Mouse (Mus musculus): ENCODE data around the gene Gen1. TPM values are rescaled to one million over a fixed set of nuclear protein-coding genes. Genes with fewer than 3 reads are reported as not detected.

The Gen1 gene
- polyA plus RNA-seq, 1 experiment from 2014 or later, result 9.2 TPM

- Histone ChIP-seq H3K27me3 (no peaks in the 10 kb centered on the region), H3K4me3 (peak overlapping the region; percentile 72), H3K9me3 (replicated peaks) (no peaks in the 10 kb centered on the region), H3K4me1 (peaks cover 37% of the 10 kb centered on the region), H3K27ac (peak overlapping the region; percentile 85; the same call in 1 of the 2 replicates), H3K4me2 (peak overlapping the region; percentile 75), H3K36me3 (ENCODE audit: poor library complexity, severe bottlenecking) (no peaks in the 10 kb centered on the region), H3K9ac (peak overlapping the region; percentile 88)
- ATAC-seq, result no peak
- WGBS, result 6% methylated on average over 4 of the region's 4 CpGs
Measured at GRCm38 (mm10) chr12:11267030-11267429, 1.4 kb upstream of the Gen1 start.

DNA sequence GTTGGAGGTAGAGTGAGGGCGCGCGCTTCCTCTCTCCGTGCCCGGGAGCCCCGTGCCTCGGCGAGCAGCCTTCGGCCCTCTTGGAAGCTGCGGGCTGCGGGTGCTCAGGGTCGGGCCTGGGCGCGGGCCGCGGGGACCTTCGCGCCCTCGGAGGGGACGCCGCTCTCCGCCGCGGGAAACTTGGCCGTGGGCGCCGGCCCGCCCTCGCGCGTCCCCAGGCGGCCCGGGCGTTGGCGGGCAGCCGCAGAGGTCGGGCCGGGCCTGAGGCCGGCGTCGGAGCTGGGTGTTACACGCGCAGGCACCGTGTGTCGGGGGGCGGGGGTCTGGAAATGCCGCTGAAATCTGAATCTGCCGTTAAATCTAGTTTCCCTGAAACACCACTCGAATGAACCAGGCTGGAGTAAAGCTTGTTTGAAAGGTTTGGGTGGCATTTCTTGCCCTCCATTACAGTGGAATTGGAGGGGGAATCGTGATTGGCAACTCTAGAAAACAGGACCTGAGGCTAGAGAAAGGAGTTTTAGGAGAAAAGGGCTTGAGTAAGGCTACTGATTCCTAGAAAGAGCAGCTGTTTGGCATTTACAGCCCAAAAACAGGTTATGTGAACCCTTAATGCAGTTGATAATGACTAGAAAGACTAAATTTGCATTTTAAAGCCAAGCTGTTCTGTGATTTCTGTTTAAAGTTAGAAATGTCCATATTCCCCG, 833 bp upstream of the Gen1 start:
- peaks cover 37% of the 10 kb centered on the region for H3K4me1 ChIP-seq
- WGBS, result 1% methylated on average over 51 of the region's 51 CpGs
- peak; percentile 70 for ATAC-seq
- no peaks in the 10 kb centered on the region for H3K36me3 ChIP-seq (ENCODE audit: poor library complexity, severe bottlenecking)
- H3K4me3 ChIP-seq, result peak overlapping the region; percentile 72
- H3K4me2 ChIP-seq, result peak overlapping the region; percentile 75
- H3K27ac ChIP-seq, result peak overlapping the region; percentile 85
- no peaks in the 10 kb centered on the region for H3K9me3 ChIP-seq (replicated peaks)
- H3K9ac ChIP-seq, result peak overlapping the region; percentile 88
- no peaks in the 10 kb centered on the region for H3K27me3 ChIP-seq

GRCm38 (mm10) chr12:11264895-11265294, 706 bp downstream of the Gen1 start:
- H3K4me2 ChIP-seq, result peak overlapping the region; percentile 75
- 4% methylated on average over 13 of the region's 13 CpGs for WGBS
- peaks cover 37% of the 10 kb centered on the region for H3K4me1 ChIP-seq
- H3K4me3 ChIP-seq, result peak overlapping the region; percentile 72
- ATAC-seq, result no peak
- peak overlapping the region; percentile 85; the same call in 1 of the 2 replicates for H3K27ac ChIP-seq
- no peaks in the 10 kb centered on the region for H3K27me3 ChIP-seq
- H3K9me3 ChIP-seq (replicated peaks), result no peaks in the 10 kb centered on the region
- peak overlapping the region; percentile 88 for H3K9ac ChIP-seq
- H3K36me3 ChIP-seq (ENCODE audit: poor library complexity, severe bottlenecking), result no peaks in the 10 kb centered on the region

DNA sequence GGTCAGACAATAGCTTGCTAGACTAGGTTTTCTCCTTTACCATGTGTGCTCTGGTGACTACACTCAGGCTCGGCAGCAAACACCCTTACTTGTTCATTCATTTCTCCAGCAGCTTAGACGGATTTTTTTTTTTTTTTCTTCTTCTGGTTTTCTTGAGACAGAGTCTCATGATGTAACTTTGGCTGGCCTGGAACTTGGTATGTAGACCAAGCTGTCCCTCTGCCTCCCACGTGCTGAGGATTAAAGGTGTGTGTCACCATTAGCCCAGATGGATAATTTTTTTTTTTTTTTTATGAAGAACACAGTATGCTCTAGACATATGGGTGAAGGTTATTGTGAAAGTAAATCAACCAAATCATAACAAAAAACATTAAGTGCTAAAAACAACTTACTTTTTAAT, 15.3 kb downstream of the Gen1 start:
- ATAC-seq, result no peak
- Histone ChIP-seq H3K27me3 (no peaks in the 10 kb centered on the region), H3K4me1 (no peaks in the 10 kb centered on the region), H3K9ac (no peak overlapping the region), H3K36me3 (ENCODE audit: poor library complexity, severe bottlenecking) (peaks cover 21% of the 10 kb centered on the region), H3K4me2 (no peak overlapping the region), H3K4me3 (no peak overlapping the region), H3K27ac (no peak overlapping the region), H3K9me3 (replicated peaks) (no peaks in the 10 kb centered on the region)
- 75% methylated on average over 3 of the region's 3 CpGs for WGBS

- no peak overlapping the region for H3K27ac ChIP-seq
- WGBS, result 100% methylated on average over 1 of the region's 1 CpGs
- no peak overlapping the region for H3K4me2 ChIP-seq
- H3K36me3 ChIP-seq (ENCODE audit: poor library complexity, severe bottlenecking), result peaks cover 26% of the 10 kb centered on the region
- H3K9me3 ChIP-seq (replicated peaks), result no peaks in the 10 kb centered on the region
- H3K27me3 ChIP-seq, result no peaks in the 10 kb centered on the region
- no peak overlapping the region for H3K9ac ChIP-seq
- ATAC-seq, result no peak
- H3K4me3 ChIP-seq, result no peak overlapping the region
- H3K4me1 ChIP-seq, result no peaks in the 10 kb centered on the region
Measured at GRCm38 (mm10) chr12:11247460-11247859, 18.1 kb downstream of the Gen1 start.

GRCm38 (mm10) chr12:11235996-11236395, 29.6 kb downstream of the Gen1 start:
- 83% methylated on average over 2 of the region's 2 CpGs for WGBS
- no peaks in the 10 kb centered on the region for H3K36me3 ChIP-seq (ENCODE audit: poor library complexity, severe bottlenecking)
- no peak for ATAC-seq
- no peaks in the 10 kb centered on the region for H3K9me3 ChIP-seq (replicated peaks)
- H3K9ac ChIP-seq, result no peak overlapping the region
- H3K4me2 ChIP-seq, result no peak overlapping the region
- H3K4me1 ChIP-seq, result no peaks in the 10 kb centered on the region
- H3K27ac ChIP-seq, result no peak overlapping the region
- H3K4me3 ChIP-seq, result no peak overlapping the region
- no peaks in the 10 kb centered on the region for H3K27me3 ChIP-seq

- Histone ChIP-seq H3K9ac (no peak overlapping the region), H3K36me3 (ENCODE audit: poor library complexity, severe bottlenecking) (no peaks in the 10 kb centered on the region), H3K27ac (no peak overlapping the region), H3K4me1 (no peaks in the 10 kb centered on the region), H3K9me3 (replicated peaks) (no peaks in the 10 kb centered on the region), H3K27me3 (no peaks in the 10 kb centered on the region), H3K4me2 (no peak overlapping the region), H3K4me3 (no peak overlapping the region)
- 67% methylated on average over 2 of the region's 2 CpGs for WGBS
- no peak for ATAC-seq
Measured at GRCm38 (mm10) chr12:11230267-11230666, 35.3 kb downstream of the Gen1 start.

GRCm38 (mm10) chr12:11226529-11227268, 38.9 kb downstream of the Gen1 start:
- H3K4me3 ChIP-seq, result no peak overlapping the region

DNA sequence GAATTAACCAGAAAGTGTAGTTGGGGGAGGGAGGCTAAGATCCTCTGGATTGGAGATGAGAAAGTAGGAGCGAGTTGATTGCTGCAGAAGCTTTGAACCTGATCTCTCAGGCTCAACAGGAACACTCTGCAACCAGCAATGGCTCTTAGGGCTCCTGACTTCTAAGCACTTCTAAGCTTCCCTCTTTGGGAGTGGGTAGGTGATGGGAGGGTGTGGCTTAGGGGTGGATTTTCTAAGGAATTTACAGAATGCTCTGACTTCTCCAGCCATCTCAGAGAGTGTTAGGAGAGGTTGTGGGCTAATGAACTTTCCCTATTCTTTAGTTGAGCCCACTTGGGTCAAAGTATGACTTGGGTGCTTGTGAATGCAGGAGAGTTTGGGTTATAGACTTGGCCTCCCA, 39.5 kb downstream of the Gen1 start:
- 57% methylated on average over 1 of the region's 1 CpGs for WGBS

More at GRCm38 (mm10) chr12:11226529-11227268, 38.9 kb downstream of the Gen1 start:
- no peaks in the 10 kb centered on the region for H3K36me3 ChIP-seq (ENCODE audit: poor library complexity, severe bottlenecking)
- H3K9me3 ChIP-seq (replicated peaks), result no peaks in the 10 kb centered on the region
- no peak overlapping the region for H3K4me2 ChIP-seq
- 87% methylated on average over 5 of the region's 5 CpGs for WGBS
- H3K27ac ChIP-seq, result no peak overlapping the region
- no peak overlapping the region for H3K9ac ChIP-seq
- no peak for ATAC-seq
- H3K27me3 ChIP-seq, result no peaks in the 10 kb centered on the region
- peaks cover 9% of the 10 kb centered on the region for H3K4me1 ChIP-seq

DNA sequence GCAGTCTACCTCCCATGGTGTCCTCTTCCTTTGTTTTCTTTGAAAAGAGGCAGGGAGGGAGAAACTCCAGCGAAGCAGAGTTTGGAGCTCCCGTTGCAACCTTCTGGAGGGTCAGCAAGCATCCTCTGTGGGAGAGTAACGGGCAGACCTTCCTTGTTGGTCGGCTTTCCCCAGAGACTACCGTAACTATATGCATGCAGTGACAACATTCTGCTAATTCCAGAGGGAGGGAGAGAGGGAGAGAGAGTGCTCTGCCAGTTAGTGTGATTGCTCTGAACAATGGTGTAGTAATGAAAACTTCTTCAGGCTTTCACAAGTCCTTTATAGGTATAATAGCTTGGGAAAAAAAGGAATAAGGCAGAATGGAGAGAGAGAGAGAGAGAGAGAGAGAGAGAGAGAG, 40.9 kb downstream of the Gen1 start:
- ATAC-seq, result no peak
- Histone ChIP-seq H3K27me3 (no peaks in the 10 kb centered on the region), H3K4me2 (no peak overlapping the region), H3K4me1 (peaks cover 17% of the 10 kb centered on the region), H3K9ac (no peak overlapping the region), H3K9me3 (replicated peaks) (no peaks in the 10 kb centered on the region), H3K36me3 (ENCODE audit: poor library complexity, severe bottlenecking) (no peaks in the 10 kb centered on the region), H3K4me3 (no peak overlapping the region), H3K27ac (no peak overlapping the region)
- 5% methylated on average over 5 of the region's 5 CpGs for WGBS

More for the DNA sequence above, 39.5 kb downstream of the Gen1 start:
- no peak for ATAC-seq
- Histone ChIP-seq H3K36me3 (ENCODE audit: poor library complexity, severe bottlenecking) (no peaks in the 10 kb centered on the region), H3K4me2 (no peak overlapping the region), H3K27me3 (no peaks in the 10 kb centered on the region), H3K4me3 (no peak overlapping the region), H3K9ac (no peak overlapping the region), H3K4me1 (peaks cover 14% of the 10 kb centered on the region), H3K27ac (no peak overlapping the region), H3K9me3 (replicated peaks) (no peaks in the 10 kb centered on the region)

DNA sequence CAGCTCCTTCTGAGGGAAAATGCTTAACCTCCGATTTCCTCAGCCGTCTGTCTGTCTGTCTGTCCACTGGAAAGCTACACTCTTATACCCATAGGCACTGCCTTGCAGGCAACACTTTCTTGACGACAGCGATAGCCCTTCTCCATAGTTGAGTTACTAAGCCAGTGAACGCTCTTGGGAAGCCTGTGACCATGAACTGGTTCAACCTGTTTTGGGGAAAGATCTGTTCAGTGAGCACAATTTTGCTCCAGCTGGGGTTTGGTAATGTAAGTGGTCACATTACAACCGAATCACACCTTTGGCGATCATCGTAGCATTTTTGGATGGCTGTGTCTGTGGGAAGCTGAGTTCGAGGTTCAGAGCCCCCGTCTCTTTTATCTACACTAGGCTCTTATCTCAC, 42.5 kb downstream of the Gen1 start:
- Histone ChIP-seq H3K4me3 (no peak overlapping the region), H3K4me2 (no peak overlapping the region), H3K27me3 (no peaks in the 10 kb centered on the region), H3K36me3 (ENCODE audit: poor library complexity, severe bottlenecking) (no peaks in the 10 kb centered on the region), H3K4me1 (peaks cover 17% of the 10 kb centered on the region), H3K27ac (no peak overlapping the region), H3K9me3 (replicated peaks) (no peaks in the 10 kb centered on the region), H3K9ac (no peak overlapping the region)
- no peak for ATAC-seq
- 93% methylated on average over 10 of the region's 10 CpGs for WGBS

DNA sequence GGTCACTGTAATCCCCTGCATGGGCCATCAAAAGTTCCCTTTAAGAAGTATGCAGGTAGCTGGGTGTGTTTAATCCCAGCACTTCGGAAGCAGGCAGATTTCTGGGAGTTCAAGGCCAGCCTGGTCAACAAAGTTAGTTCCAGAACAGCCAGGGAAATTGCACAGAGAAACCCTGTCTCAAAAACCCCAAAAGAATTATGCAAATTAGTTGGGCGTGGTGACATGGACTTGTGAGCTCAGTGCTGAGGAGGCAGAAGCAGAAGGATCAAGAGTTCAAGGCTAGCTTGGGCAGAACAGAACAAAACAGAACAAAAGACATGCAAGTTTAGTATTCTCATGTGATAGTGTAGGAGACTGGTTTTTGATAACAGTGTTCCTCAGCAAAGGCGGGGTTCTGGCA, 43.0 kb downstream of the Gen1 start:
- no peak overlapping the region for H3K9ac ChIP-seq
- H3K4me2 ChIP-seq, result no peak overlapping the region
- no peak overlapping the region for H3K4me3 ChIP-seq
- H3K36me3 ChIP-seq (ENCODE audit: poor library complexity, severe bottlenecking), result no peaks in the 10 kb centered on the region
- no peaks in the 10 kb centered on the region for H3K9me3 ChIP-seq (replicated peaks)
- H3K27me3 ChIP-seq, result no peaks in the 10 kb centered on the region
- 57% methylated on average over 3 of the region's 3 CpGs for WGBS
- ATAC-seq, result no peak
- H3K27ac ChIP-seq, result no peak overlapping the region
- peaks cover 17% of the 10 kb centered on the region for H3K4me1 ChIP-seq
